Mouse (Mus musculus) T-helper 2 cell (primary cell): ENCODE data around the gene Sirt1.

Experiments used
- in situ Hi-C: fragments of 300-600 bp; cut with MboI, MseI; formaldehyde crosslinking; loops from one replicate; pipeline ENCODE4 v1.15.1; 2025; ENCODE audit warnings: high pct_unique_total_duplicates

The Sirt1 gene

GRCm38 (mm10) chr10:63336901-63337300 is 44.6 kb downstream of the Sirt1 start:
- in situ Hi-C loops, result no loop called here

GRCm38 (mm10) chr10:63327091-63327490 is 54.4 kb downstream of the Sirt1 start:
- in situ Hi-C loops, result loop anchor here (5.0 kb wide), 1 partner anchor 35 kb away; no protein-coding TSS in a partner anchor

DNA sequence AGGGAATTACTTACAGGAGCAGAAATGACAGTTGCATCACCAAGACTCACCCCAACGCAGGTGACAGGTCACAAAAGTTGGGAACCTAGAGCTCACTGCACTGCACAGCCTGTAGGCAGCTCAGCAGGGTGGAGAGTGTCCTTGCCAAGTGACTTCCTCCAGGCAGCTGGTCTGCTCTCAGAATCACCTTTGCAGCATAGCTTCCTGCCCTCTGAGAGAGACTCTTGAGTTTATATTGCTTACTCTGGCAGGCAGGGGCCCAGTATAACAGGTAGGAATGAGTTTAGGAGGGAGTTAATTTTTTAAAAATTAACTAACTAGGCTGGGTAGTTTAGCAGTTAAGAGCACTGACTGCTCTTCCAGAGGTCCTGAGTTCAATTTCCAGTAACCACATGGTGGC is 67.8 kb downstream of the Sirt1 start:
- in situ Hi-C loops, result loop anchor here (10.0 kb wide), 1 partner anchor 61 kb away; no protein-coding TSS in a partner anchor

DNA sequence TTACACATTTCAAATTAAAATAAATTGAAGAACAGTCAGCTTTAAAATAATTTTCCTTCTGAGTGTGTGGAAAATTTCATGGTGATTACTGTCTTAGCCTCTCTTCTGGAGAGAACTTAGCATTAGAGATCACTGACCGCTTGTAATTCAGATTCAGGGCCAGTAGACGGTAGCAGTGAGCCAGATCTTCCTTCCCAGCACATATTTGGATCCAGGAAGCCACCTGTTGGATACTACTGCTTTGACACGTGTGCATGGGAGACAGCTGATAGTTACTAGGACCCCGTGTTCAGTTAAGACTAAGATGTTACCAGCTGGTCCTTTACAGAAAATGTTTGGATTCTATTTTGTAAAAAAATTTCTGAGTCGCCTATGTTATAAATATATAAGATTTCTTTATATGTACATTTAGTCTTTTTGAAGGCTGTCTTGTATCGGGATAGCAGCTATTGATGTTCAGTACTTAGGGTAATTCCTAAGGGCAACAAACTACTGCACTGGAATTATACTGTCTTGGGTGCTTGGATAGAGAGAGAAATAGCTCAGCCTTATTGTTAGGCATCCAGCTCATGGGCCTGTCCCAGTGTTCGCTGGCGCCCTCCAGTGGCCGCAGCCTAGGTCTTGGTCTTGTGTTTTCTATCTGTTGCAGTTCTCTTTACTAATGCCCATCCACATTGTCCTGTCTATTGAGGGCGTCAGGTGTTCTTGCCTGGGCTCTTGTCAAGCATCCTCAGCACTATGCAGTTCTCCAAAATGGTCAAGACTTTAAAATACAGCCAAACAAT is 72.7 kb downstream of the Sirt1 start:
- in situ Hi-C loops, result no loop called here

- in situ Hi-C loops, result no loop called here
Observed at GRCm38 (mm10) chr10:63302356-63302755, 79.1 kb downstream of the Sirt1 start.

GRCm38 (mm10) chr10:63282846-63283245 is 98.7 kb downstream of the Sirt1 start:
- in situ Hi-C loops, result no loop called here

DNA sequence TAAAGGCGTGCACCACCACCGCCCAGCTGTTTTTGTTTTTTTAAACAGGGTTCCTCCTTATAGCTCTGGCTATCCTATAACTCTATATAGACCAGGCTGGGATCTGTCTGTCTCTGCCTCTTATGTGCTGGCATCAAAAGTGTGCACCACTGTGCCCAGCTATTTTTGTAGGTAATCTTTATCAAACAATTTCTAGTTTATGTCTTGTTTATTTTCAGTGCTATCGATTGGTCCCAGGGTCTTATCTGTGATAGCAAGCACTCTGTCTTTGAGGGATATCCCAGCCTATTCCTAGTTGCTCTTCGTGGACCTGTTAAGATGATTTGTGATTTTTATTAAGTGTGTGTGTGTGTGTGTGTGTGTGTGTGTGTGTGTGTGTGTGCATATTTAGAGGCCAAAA is 99.1 kb downstream of the Sirt1 start:
- in situ Hi-C loops, result no loop called here

GRCm38 (mm10) chr10:63279851-63280250 is 101.7 kb downstream of the Sirt1 start:
- in situ Hi-C loops, result no loop called here

DNA sequence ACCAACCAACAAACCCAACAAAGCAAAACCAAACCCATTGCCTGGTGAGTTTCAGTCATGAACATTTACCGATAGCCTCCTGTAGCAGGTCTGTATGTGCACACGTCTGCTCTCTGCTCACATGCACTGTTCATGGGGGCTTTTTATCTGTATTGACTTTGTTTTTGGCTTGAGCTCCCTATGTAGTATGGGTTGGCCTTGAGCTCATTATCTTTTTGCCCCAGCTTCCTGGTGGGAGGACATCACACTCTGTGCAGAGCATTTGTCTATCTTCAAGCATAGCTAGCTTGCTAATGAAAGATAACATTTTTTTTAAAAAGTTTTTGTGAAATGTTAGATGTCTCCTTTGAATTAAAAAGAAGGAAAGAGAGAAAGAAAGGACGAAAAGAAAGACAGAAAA is 104.5 kb downstream of the Sirt1 start:
- in situ Hi-C loops, result no loop called here

DNA sequence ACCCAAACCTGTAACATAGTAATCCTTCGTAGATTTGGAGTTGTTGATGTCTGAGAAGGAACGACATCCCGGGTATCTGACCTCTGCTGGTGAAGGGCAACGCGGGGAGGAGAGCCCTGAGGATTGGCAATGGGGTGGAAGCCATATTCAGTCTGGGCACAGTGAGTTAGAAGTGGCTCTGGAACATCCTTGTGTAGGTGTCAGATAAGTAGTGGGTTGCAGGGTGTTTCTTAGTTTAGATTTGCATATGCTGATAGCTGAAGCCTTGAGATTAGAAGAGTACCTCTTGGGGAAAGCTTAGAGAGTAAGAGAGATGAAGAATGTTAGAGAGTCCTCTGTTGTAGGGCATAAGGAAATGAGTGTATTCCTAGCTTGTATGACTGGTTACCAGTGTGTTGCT is 108.6 kb downstream of the Sirt1 start:
- in situ Hi-C loops, result no loop called here

GRCm38 (mm10) chr10:63272401-63272800 is 109.1 kb downstream of the Sirt1 start:
- in situ Hi-C loops, result no loop called here
